Mouse (Mus musculus) small intestine, adult 10 weeks (tissue): ENCODE data around the gene Ddx56. TPM values are rescaled to one million over a fixed set of nuclear protein-coding genes. Genes with fewer than 3 reads are reported as not detected.

Experiments
- polyA plus RNA-seq: library from polyadenylated mRNA; stranded (reverse); fragments of 350-450 nt; fragmentation: Illumina TruSeq; extraction: RNeasy Lipid Tissue Mini Kit (QIAGEN cat#74804); gene quantifications from one replicate; pipeline ENCODE4 v1.2.3, GENCODE M21; 2014; ENCODE audit warnings: low replicate concordance

Ddx56 gene
- polyA plus RNA-seq: 4.3 TPM

GRCm38 (mm10) chr11:6267320-6268254 is at the start of gene Ddx56:
TSS of gene Ddx56 (minus strand) at chr11:6267772.

DNA sequence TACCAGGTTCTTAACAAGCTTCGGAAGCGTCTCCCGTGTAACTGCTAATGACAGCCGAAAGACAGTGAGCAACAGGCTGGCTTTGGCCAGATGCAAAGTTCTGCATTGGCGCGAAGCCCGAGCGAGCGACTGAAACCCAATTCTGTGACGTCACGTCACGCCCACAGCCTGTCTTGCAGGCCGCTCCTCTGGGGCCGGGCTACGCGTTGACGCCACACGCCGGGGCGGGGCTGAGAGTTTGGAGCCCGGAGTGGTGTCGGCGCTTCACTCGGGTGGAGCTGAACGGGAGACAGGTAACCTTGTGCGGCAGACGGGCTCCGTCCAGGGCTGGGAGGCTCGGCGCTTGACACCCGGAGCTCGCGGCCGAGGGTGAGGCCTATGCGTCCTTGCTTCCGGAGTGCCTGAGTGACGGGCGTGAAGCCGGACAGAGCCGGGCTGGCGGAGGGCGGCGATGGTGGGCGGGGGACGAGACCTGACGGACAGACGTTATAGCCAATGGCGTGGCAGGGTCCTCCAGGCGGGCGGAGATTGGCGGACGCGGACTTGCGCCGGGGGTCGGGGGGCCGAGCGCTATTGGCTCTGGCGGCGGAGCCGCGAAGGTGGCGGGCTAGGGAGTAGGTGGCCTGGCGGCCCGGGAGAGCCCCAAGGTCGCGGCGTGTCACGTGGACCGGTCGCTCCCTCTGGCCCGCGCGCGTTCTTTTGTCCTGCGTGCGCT is 24.0 kb upstream of the Ddx56 start, which contains the start of gene Ogdh:
Ogdh (plus strand) TSS at position 233 of the 715 bp plus-strand sequence.

DNA sequence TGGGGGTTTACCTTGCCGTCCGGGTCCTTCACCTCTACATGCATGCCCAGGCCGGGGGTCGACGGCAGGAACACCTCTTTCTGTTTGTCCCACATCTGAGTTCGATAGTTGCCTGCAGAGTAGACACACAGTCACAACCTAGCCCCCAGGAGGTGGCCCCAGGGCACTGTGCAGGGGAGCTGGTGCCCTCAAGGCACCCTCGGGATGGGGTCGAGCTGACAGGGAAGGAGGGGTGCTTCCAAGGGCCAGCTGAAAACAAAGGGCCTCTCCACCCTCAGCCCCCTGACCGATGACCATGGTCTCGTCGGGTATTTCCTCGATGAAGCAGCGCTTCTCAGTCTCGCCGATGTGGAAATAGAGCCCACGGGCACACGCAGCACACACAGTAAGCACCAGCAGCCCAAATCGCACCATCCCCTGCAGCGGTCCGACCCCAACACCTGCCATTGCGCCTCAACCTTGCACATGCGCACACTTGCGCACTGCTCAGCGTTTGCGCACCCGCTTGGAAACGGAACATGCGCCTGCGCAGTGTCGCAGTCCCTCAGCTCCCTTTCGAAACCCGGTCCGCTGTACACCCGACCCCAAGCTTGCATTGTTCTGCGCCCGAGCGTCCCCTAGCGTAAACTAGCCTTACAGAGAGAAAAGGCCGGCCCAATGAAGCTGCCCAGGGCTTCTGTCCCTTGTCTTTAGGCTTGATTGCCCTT is 7.0 kb upstream of the Ddx56 start, which contains the start of gene Tmed4:
Tmed4 (minus strand) TSS at position 484 of the 707 bp plus-strand sequence.

GRCm38 (mm10) chr11:6230012-6230411 is 37.6 kb downstream of the Ddx56 start, which contains the start of gene Npc1l1:
TSS of gene Npc1l1 (minus strand) at chr11:6230143.

Other genes starting within 250 kb of the Ddx56 start
- 1.2 TPM for gene Camk2b, start 201.4 kb downstream of the Ddx56 start, polyA plus RNA-seq
- 0.33 TPM for gene A730071L15Rik, start 67.7 kb downstream of the Ddx56 start, polyA plus RNA-seq
- gene Nudcd3, start 67.4 kb downstream of the Ddx56 start, polyA plus RNA-seq: 14.0 TPM
- gene Npc1l1, start 37.6 kb downstream of the Ddx56 start, polyA plus RNA-seq: 47.6 TPM
- gene Tmed4, start 7.1 kb upstream of the Ddx56 start, polyA plus RNA-seq: 104 TPM
- gene Ogdh, start 23.9 kb upstream of the Ddx56 start, polyA plus RNA-seq: 150 TPM
- gene Zmiz2, start 121.3 kb upstream of the Ddx56 start, polyA plus RNA-seq: 0.63 TPM
- 431 TPM for gene Ppia, start 147.7 kb upstream of the Ddx56 start, polyA plus RNA-seq
- 18.7 TPM for gene H2afv, start 176.7 kb upstream of the Ddx56 start, polyA plus RNA-seq
- 147 TPM for gene Purb, start 208.1 kb upstream of the Ddx56 start, polyA plus RNA-seq